Mouse (Mus musculus): Measurements from ENCODE around the gene Slc9a1. TPM values are rescaled to one million over a fixed set of nuclear protein-coding genes. Genes with fewer than 3 reads are reported as not detected.

Gene Slc9a1
- polyA plus RNA-seq, 1 experiment, result 39.9 TPM

DNA sequence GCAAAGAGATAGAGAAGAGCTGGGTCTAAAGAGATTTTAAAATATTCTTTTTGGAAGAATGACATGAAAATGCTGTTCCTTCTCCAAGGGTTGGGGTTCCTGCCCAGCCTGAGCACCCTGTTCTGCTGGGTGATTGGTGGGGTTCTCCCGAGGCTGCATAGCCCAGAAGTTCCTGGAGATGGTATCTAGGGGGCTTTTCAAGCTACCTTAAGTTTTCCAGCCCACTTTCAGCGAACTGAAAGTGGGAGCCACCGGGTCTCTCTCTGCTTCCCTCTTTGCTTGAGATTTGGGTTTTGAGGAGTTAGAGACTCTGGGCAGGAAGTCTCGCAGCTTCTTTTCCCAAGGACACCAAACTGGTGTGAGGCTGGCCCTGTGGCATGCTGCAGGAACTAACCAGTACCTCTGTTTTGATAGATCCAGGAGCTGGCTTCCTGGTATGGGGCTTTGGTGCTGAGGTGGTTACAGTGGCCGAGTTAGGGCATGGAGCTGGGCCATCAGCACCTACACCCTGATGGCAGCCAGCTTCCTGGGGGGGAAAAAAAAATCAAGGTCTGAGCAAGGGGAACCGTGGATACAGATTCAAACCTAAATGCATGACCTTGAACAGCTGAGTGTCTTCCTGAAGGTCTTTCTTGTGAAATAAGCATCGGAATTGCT, 2.2 kb downstream of the Slc9a1 start:
- no peak for TF ChIP-seq POLR2A (IDR thresholded peaks at IDR 0.05; ENCODE audit: borderline replicate concordance, extremely low read depth, low read depth, low read length)
- TF ChIP-seq CTCF (IDR thresholded peaks at IDR 0.05; ENCODE audit: insufficient read depth, low read length), result no peak
- Histone ChIP-seq H3K4me1 (ENCODE audit: control insufficient read depth, insufficient read depth, low read length) (peaks cover 29% of the 10 kb centered on the region), H3K4me3 (replicated peaks; ENCODE audit: extremely low read depth, low read depth, low read length) (peak overlapping the region; percentile 40)
- no peak for DNase-seq
- WGBS, result 26% methylated on average over 7 of the region's 7 CpGs

- H3K4me1 ChIP-seq (ENCODE audit: control insufficient read depth, insufficient read depth, low read length), result peaks cover 29% of the 10 kb centered on the region
- 25% methylated on average over 6 of the region's 6 CpGs for WGBS
- TF ChIP-seq CTCF (IDR thresholded peaks at IDR 0.05; ENCODE audit: insufficient read depth, low read length) (no peak), POLR2A (IDR thresholded peaks at IDR 0.05; ENCODE audit: borderline replicate concordance, extremely low read depth, low read depth, low read length) (no peak)
- H3K4me3 ChIP-seq (replicated peaks; ENCODE audit: extremely low read depth, low read depth, low read length), result no peak overlapping the region
- DNase-seq, result no peak
These were observed 2.8 kb downstream of the Slc9a1 start for GRCm38 (mm10) chr4:133372278-133372665.

DNA sequence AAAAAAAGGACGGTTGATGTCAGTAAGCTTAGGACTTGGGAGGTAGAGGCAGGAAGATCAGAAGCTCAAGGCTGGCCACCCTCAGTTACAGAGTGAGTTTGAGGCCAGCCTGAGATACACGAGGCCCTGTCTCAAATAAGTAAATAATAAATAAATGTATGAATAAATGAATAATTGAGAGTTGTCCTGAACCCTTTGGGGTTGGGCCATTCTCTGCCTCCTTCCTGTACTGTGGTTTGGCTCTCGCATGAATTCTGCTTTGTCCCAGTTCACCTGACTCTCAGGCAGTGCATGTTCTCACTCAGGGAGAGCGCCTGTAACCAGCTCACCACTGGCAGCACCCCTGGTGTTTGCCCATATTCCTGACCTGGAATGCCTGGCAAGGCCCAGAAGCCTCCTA, 4.5 kb downstream of the Slc9a1 start:
- 67% methylated on average over 4 of the region's 4 CpGs for WGBS
- no peak for DNase-seq
- H3K4me1 ChIP-seq (ENCODE audit: control insufficient read depth, insufficient read depth, low read length), result peaks cover 34% of the 10 kb centered on the region
- no peak overlapping the region for H3K4me3 ChIP-seq (replicated peaks; ENCODE audit: extremely low read depth, low read depth, low read length)
- TF ChIP-seq POLR2A (IDR thresholded peaks at IDR 0.05; ENCODE audit: borderline replicate concordance, extremely low read depth, low read depth, low read length) (no peak), CTCF (IDR thresholded peaks at IDR 0.05; ENCODE audit: insufficient read depth, low read length) (no peak)

DNA sequence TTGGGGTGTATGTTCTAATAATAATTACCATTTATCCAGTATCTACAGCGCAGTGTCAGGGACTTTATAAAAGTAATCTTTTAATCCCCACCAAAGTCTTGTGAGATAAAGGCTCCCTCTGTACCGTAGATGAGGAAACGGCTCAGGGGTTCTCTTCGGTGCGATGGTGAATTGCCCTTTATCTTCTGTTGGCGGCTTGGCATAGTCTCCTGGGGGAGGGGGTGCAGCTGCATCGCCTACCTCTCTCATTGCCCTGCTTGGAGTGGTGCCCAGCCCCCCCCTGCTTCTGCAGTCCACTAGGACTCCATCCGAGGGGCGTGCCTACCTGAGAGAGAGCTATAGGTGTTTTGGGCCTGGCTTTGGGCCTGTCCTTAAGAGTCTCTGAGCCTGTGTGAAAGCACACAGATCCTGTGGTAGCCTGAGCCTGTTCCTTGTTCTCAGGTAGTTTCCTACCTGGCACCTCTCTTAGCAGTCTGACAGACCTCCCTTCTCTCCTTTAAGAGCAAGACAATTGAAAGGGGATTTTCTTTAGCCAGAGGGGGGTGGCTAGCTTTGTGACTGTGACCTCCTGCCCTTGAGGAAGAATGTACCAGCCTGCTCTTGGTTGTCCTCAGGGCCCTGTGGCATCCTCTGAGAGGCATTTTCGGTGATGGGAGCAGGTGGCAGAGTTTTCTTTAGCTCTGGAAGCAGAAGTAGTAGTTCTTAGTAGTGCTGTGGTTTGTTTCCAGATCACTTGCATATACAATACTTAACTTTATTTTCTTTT, 6.5 kb downstream of the Slc9a1 start:
- peaks cover 30% of the 10 kb centered on the region for H3K4me1 ChIP-seq (ENCODE audit: control insufficient read depth, insufficient read depth, low read length)
- no peak for DNase-seq
- WGBS, result 75% methylated on average over 10 of the region's 10 CpGs
- TF ChIP-seq CTCF (IDR thresholded peaks at IDR 0.05; ENCODE audit: insufficient read depth, low read length) (no peak), POLR2A (IDR thresholded peaks at IDR 0.05; ENCODE audit: borderline replicate concordance, extremely low read depth, low read depth, low read length) (no peak)
- no peak overlapping the region for H3K4me3 ChIP-seq (replicated peaks; ENCODE audit: extremely low read depth, low read depth, low read length)

DNA sequence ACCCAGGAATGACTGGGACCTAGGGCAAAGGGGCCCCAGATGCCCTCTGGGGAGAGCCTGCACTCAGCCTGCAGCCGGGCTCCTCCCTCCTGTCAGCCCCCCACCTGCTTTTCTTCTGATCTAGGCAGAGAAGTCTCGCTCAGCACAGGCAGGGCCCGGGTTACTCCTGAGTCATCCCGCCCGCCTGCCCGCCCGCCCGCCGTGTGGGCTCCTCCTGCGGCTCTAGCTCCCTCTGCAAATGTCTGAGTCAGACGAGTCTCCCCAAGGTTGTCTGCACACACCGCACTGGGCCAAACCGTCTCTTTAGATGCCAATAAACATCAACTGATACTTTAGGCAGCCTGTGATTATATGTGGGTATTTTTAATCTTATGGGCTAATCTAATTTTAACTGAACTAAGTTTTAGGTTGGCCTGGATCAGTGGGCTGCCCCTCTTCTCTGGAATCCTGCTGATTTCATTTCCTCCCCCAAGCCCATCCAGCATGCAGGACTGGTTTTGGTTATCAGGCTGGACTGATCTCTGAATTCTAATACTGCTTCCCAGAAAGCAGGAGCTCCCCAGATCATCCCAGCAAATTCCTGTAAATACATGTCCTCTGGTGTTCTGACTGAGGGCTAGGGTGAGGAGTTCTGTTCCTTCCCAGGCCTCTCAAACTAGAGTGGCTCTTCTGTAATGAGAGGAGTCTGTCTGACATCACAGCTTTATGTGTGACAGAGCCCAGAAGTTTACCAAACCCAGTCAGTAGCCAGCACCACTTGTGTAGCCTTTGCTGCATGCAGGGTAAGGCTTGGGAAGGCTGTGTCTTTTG, 8.9 kb downstream of the Slc9a1 start:
- TF ChIP-seq POLR2A (IDR thresholded peaks at IDR 0.05; ENCODE audit: borderline replicate concordance, extremely low read depth, low read depth, low read length), result no peak
- no peak for TF ChIP-seq CTCF (IDR thresholded peaks at IDR 0.05; ENCODE audit: insufficient read depth, low read length)
- no peak overlapping the region for H3K4me3 ChIP-seq (replicated peaks; ENCODE audit: extremely low read depth, low read depth, low read length)
- 30% methylated on average over 13 of the region's 13 CpGs for WGBS
- H3K4me1 ChIP-seq (ENCODE audit: control insufficient read depth, insufficient read depth, low read length), result peaks cover 11% of the 10 kb centered on the region
- DNase-seq, result no peak

DNA sequence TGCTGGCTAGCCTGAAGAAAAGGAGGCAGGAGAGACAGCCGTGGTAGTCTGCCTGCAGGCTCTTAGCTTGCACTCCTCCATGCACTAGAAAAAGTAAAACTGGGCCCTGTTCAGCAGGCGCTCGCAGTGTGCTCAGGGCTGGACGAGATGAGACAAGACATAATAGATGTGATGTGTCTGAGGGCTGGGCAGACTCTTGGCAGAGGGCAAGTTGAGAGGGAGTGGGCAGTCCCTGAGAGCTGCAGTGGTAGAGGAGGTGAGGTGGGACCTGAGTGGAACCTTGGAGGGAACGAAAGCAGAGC, 9.5 kb downstream of the Slc9a1 start:
- no peak for TF ChIP-seq CTCF (IDR thresholded peaks at IDR 0.05; ENCODE audit: insufficient read depth, low read length)
- no peak for TF ChIP-seq POLR2A (IDR thresholded peaks at IDR 0.05; ENCODE audit: borderline replicate concordance, extremely low read depth, low read depth, low read length)

GRCm38 (mm10) chr4:133379861-133380260, 10.4 kb downstream of the Slc9a1 start:
- H3K4me1 ChIP-seq (ENCODE audit: control insufficient read depth, insufficient read depth, low read length), result peaks cover 11% of the 10 kb centered on the region
- 49% methylated on average over 3 of the region's 3 CpGs for WGBS
- TF ChIP-seq CTCF (IDR thresholded peaks at IDR 0.05; ENCODE audit: insufficient read depth, low read length) (no peak), POLR2A (IDR thresholded peaks at IDR 0.05; ENCODE audit: borderline replicate concordance, extremely low read depth, low read depth, low read length) (no peak)
- no peak overlapping the region for H3K4me3 ChIP-seq (replicated peaks; ENCODE audit: extremely low read depth, low read depth, low read length)
- no peak for DNase-seq

More for the DNA sequence above, 9.5 kb downstream of the Slc9a1 start:
- DNase-seq, result no peak
- 41% methylated on average over 5 of the region's 5 CpGs for WGBS
- H3K4me3 ChIP-seq (replicated peaks; ENCODE audit: extremely low read depth, low read depth, low read length), result no peak overlapping the region
- peaks cover 11% of the 10 kb centered on the region for H3K4me1 ChIP-seq (ENCODE audit: control insufficient read depth, insufficient read depth, low read length)

DNA sequence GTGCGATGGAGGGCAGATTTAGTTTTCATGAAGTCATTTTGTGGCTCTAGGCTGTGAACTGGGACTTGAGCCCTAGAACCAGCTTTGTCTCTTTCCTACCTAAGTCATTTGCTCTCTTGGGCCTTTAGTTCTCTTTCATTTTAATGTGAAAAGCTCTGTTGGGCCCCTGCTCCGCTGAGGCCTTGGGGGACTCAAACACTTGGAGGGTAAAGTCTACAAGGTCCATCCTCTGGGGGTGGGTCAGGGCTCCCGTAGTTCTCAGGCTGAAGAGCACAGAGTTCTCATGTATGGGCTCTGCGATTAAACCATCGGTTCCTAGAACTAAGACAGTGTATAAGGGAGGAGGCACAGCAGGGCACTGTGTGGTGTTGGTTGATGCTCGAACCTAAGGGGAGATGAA, 11.0 kb downstream of the Slc9a1 start:
- no peak overlapping the region for H3K4me3 ChIP-seq (replicated peaks; ENCODE audit: extremely low read depth, low read depth, low read length)
- peaks cover 11% of the 10 kb centered on the region for H3K4me1 ChIP-seq (ENCODE audit: control insufficient read depth, insufficient read depth, low read length)
- TF ChIP-seq CTCF (IDR thresholded peaks at IDR 0.05; ENCODE audit: insufficient read depth, low read length) (no peak), POLR2A (IDR thresholded peaks at IDR 0.05; ENCODE audit: borderline replicate concordance, extremely low read depth, low read depth, low read length) (no peak)
- 76% methylated on average over 6 of the region's 6 CpGs for WGBS
- DNase-seq, result no peak

DNA sequence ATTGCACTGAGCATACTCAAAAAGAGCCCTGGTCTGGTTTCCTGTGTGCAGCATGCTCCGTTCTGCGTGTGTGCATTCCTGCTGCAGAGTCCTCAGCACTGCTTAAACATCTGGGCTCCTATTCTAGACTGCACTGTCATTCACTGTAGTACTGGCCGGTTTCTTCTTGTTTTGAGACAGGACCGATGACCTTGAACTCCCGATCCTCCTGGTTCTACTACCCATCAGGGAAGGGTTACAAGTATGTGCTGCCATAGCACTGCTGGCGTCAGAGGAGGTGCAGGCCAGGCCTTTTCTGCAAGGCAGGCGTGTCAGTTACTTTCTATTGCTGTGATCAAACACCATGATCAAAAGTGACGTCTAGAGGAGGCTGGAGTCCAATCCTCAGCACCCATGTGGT, 11.6 kb downstream of the Slc9a1 start:
- Histone ChIP-seq H3K4me1 (ENCODE audit: control insufficient read depth, insufficient read depth, low read length) (peaks cover 11% of the 10 kb centered on the region), H3K4me3 (replicated peaks; ENCODE audit: extremely low read depth, low read depth, low read length) (no peak overlapping the region)
- TF ChIP-seq POLR2A (IDR thresholded peaks at IDR 0.05; ENCODE audit: borderline replicate concordance, extremely low read depth, low read depth, low read length), result no peak
- TF ChIP-seq CTCF (IDR thresholded peaks at IDR 0.05; ENCODE audit: insufficient read depth, low read length), result no peak
- WGBS, result 64% methylated on average over 8 of the region's 8 CpGs
- DNase-seq, result no peak

All from lung, adult 2 months (tissue).